Mouse (Mus musculus) hindbrain, embryonic 14.5 days (tissue): ENCODE data around the gene Knl1. TPM values are rescaled to one million over a fixed set of nuclear protein-coding genes. Genes with fewer than 3 reads are reported as not detected.
A peak's percentile ranks its signal among the peaks of the same experiment; 100 is the strongest.

Experiments
- ATAC-seq: fragments of 200-750 bp; cut with Nextera tagmentation; 2 replicates; pipeline ENCODE4 v1.8.0; 2017; ENCODE audit warnings: moderate number of reproducible peaks, mild to moderate bottlenecking, moderate TSS enrichment, moderate library complexity; ENCODE audit not compliant: low FRiP score
- DNase-seq: peaks from one replicate; pipeline ENCODE4 v3.0.0-alpha.2; 2015; ENCODE audit warnings: low spot score
- H3K27ac ChIP-seq: fragments of 300-500 bp; sonication (generic); 2 replicates; pipeline ENCODE4 v1.5.1; 2014; ENCODE audit warnings: mild to moderate bottlenecking, moderate library complexity
- H3K27me3 ChIP-seq: fragments of 300-500 bp; sonication (generic); 2 replicates; pipeline ENCODE4 v1.6.1; 2014; ENCODE audit warnings: mild to moderate bottlenecking, low read length, mixed read lengths; ENCODE audit not compliant: control insufficient read depth, insufficient read depth
- H3K36me3 ChIP-seq: fragments of 300-500 bp; sonication (generic); replicated peaks from 2 replicates; pipeline ENCODE4 v1.6.1; 2014; ENCODE audit not compliant: control insufficient read depth, insufficient read depth
- H3K4me1 ChIP-seq: fragments of 300-500 bp; sonication (generic); replicated peaks from 2 replicates; pipeline ENCODE4 v1.6.1; 2014; ENCODE audit warnings: antibody characterized with exemption, low read length, mixed read lengths; ENCODE audit not compliant: control insufficient read depth, insufficient read depth
- H3K4me2 ChIP-seq: fragments of 300-500 bp; sonication (generic); replicated peaks from 2 replicates; pipeline ENCODE4 v1.6.1; 2014; ENCODE audit warnings: mild to moderate bottlenecking, moderate library complexity
- H3K4me3 ChIP-seq: fragments of 300-500 bp; sonication (generic); replicated peaks from 2 replicates; pipeline ENCODE4 v1.5.1; 2014; ENCODE audit warnings: mild to moderate bottlenecking, low read length
- H3K9ac ChIP-seq: fragments of 300-500 bp; sonication (generic); 2 replicates; pipeline ENCODE4 v1.6.1; 2014
- H3K9me3 ChIP-seq: fragments of 300-500 bp; sonication (generic); 2 replicates; pipeline ENCODE4 v1.6.1; 2016; ENCODE audit warnings: low read length; ENCODE audit not compliant: control insufficient read depth
- WGBS: fragments of 180-500 bp; shearing (Covaris S2); extraction: QIAGEN DNeasy Blood & Tissue Kit; methylation state at CpG from one replicate; pipeline ENCODE4 v1.1.7; 2014; 5-methylcytosine and 5-hydroxymethylcytosine counted together
- polyA plus RNA-seq: library from polyadenylated mRNA; unstranded; fragments of >200 nt; fragmentation: Nextera tagmentation; extraction: Ambion mirVana; gene quantifications from 2 replicates; pipeline ENCODE4 v1.2.1, GENCODE M21; 2014

Knl1 gene
- polyA plus RNA-seq, 1 experiment from 2014 or later = 6.6 TPM

GRCm38 (mm10) chr2:119017647-119018046 lies 29.3 kb upstream of the Knl1 start:
- no peak overlapping the region for H3K9ac ChIP-seq
- no peak for ATAC-seq
- peaks cover 41% of the 10 kb centered on the region for H3K36me3 ChIP-seq

DNA sequence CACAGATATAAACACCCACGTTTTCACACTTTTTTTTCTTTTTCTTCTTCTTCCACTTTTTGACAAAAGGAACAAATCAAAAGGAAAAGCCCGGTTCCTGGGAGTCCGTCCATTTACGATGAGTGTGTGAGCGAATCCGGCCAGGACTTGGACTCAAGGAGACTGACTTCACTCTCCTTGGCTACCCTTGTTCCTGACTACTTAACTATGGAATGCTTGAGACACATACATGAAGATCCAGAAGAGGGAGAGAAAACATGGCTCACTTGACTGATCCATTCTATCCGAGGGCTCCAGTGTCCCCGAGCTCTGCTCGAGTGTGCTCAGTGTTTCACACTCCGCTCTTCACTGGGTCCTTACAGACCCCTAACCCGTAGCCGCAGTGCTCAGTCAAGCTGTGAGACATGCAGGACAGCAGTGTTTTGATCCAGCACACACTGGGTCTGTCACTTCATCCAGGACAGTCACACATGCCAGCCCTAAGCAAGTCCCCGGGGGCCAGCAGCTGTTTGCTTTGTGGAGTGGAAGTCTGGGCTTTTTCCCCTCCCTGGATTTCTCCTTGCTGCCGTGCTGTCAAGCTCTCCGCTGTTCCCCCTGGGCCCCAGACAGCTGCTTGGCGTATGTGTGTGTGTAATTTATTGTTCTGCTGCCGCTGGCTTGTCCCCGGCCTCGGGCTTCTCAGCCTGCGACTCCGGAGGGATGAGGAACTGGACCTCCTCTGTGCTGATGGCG lies 28.4 kb upstream of the Knl1 start:
- H3K4me2 ChIP-seq = peak overlapping the region; percentile 34
- H3K9ac ChIP-seq = peak overlapping the region; percentile 25; the same call in 1 of the 2 replicates
- WGBS = 52% methylated on average over 22 of the region's 22 CpGs
- peaks cover 9% of the 10 kb centered on the region for H3K4me1 ChIP-seq
- peaks cover 41% of the 10 kb centered on the region for H3K36me3 ChIP-seq
- no peak overlapping the region for H3K4me3 ChIP-seq
- peak; percentile 71 for ATAC-seq
- no peaks in the 10 kb centered on the region for H3K27me3 ChIP-seq
- peaks cover 2% of the 10 kb centered on the region; the same call in 1 of the 2 replicates for H3K9me3 ChIP-seq
- peak overlapping the region; percentile 77 for H3K27ac ChIP-seq
- DNase-seq = peak; percentile 53

More at GRCm38 (mm10) chr2:119017647-119018046, 29.3 kb upstream of the Knl1 start:
- WGBS = 96% methylated on average over 3 of the region's 3 CpGs
- H3K9me3 ChIP-seq = peaks cover 2% of the 10 kb centered on the region; the same call in 1 of the 2 replicates
- no peak overlapping the region for H3K4me3 ChIP-seq
- H3K27me3 ChIP-seq = no peaks in the 10 kb centered on the region
- no peak overlapping the region for H3K27ac ChIP-seq
- H3K4me2 ChIP-seq = no peak overlapping the region
- peaks cover 9% of the 10 kb centered on the region for H3K4me1 ChIP-seq
- no peak for DNase-seq

- DNase-seq = peak; percentile 60
- ATAC-seq = peak; percentile 73; the same call in 1 of the 2 replicates
- H3K4me1 ChIP-seq = peaks cover 9% of the 10 kb centered on the region
- peaks cover 41% of the 10 kb centered on the region for H3K36me3 ChIP-seq
- no peaks in the 10 kb centered on the region for H3K27me3 ChIP-seq
- H3K9ac ChIP-seq = peak overlapping the region; percentile 25; the same call in 1 of the 2 replicates
- peaks cover 2% of the 10 kb centered on the region; the same call in 1 of the 2 replicates for H3K9me3 ChIP-seq
- H3K27ac ChIP-seq = peak overlapping the region; percentile 77
- H3K4me2 ChIP-seq = peak overlapping the region; percentile 34
- H3K4me3 ChIP-seq = no peak overlapping the region
- WGBS = 14% methylated on average over 5 of the region's 5 CpGs
Observed at GRCm38 (mm10) chr2:119019131-119019530, 27.8 kb upstream of the Knl1 start.

GRCm38 (mm10) chr2:119019538-119019937 lies 27.4 kb upstream of the Knl1 start:
- Histone ChIP-seq H3K27me3 (no peaks in the 10 kb centered on the region), H3K9ac (no peak overlapping the region), H3K4me1 (peaks cover 9% of the 10 kb centered on the region), H3K9me3 (peaks cover 2% of the 10 kb centered on the region; the same call in 1 of the 2 replicates), H3K36me3 (peaks cover 41% of the 10 kb centered on the region), H3K27ac (peak overlapping the region; percentile 77), H3K4me3 (no peak overlapping the region), H3K4me2 (no peak overlapping the region)
- ATAC-seq (peak; percentile 31; the same call in 1 of the 2 replicates), DNase-seq (no peak)
- 55% methylated on average over 4 of the region's 4 CpGs for WGBS

GRCm38 (mm10) chr2:119023154-119023660 lies 23.7 kb upstream of the Knl1 start:
- no peak for ATAC-seq
- Histone ChIP-seq H3K4me1 (peaks cover 14% of the 10 kb centered on the region), H3K36me3 (peaks cover 38% of the 10 kb centered on the region), H3K9me3 (no peaks in the 10 kb centered on the region), H3K27me3 (no peaks in the 10 kb centered on the region), H3K9ac (no peak overlapping the region), H3K4me2 (no peak overlapping the region), H3K4me3 (no peak overlapping the region), H3K27ac (no peak overlapping the region)
- 95% methylated on average over 6 of the region's 6 CpGs for WGBS
- DNase-seq = no peak

DNA sequence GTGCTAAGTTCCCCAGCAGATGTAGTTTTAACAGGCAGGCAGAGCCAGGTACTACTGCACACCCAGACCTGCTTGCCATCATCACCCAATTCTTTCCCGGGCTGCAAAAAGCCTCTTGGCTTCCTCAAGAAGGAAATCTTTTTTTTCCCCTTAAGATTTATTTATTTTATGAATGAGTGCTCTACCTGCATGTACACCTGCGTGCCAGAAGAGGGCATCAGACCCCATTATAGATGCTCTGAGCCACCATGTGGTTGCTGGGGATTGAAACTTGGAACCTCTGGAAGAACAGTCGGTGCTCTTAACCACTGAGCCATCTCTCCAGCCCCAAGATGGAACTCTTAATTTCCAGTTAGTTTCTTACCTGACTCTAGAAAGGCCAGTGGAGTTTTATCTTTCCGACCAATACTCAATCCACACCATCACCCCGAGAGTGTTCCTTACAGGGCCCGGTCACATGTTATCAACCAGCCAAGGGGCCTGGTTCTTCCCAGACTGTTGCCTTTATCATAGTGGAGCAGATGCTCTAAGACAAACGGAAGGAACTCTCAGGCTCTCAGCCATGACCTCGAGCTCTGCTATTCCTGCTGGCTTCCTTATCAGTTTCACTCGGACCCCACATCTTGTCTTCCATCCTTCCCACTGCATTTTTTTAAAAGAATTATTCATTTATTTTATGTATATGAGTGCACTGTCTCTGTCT lies 22.2 kb upstream of the Knl1 start:
- H3K4me2 ChIP-seq = no peak overlapping the region
- H3K36me3 ChIP-seq = peaks cover 32% of the 10 kb centered on the region
- H3K9ac ChIP-seq = no peak overlapping the region
- no peaks in the 10 kb centered on the region for H3K9me3 ChIP-seq
- no peak overlapping the region for H3K4me3 ChIP-seq
- no peak overlapping the region for H3K27ac ChIP-seq
- WGBS = 80% methylated on average over 9 of the region's 9 CpGs
- no peaks in the 10 kb centered on the region for H3K27me3 ChIP-seq
- DNase-seq (no peak), ATAC-seq (no peak)
- peaks cover 16% of the 10 kb centered on the region for H3K4me1 ChIP-seq

- Histone ChIP-seq H3K9me3 (no peaks in the 10 kb centered on the region), H3K4me1 (peaks cover 17% of the 10 kb centered on the region), H3K4me2 (no peak overlapping the region), H3K27ac (no peak overlapping the region), H3K27me3 (no peaks in the 10 kb centered on the region), H3K36me3 (peaks cover 29% of the 10 kb centered on the region), H3K4me3 (no peak overlapping the region), H3K9ac (no peak overlapping the region)
- ATAC-seq (no peak), DNase-seq (no peak)
- WGBS = 85% methylated on average over 4 of the region's 4 CpGs
Observed at GRCm38 (mm10) chr2:119025239-119025616, 21.7 kb upstream of the Knl1 start.

DNA sequence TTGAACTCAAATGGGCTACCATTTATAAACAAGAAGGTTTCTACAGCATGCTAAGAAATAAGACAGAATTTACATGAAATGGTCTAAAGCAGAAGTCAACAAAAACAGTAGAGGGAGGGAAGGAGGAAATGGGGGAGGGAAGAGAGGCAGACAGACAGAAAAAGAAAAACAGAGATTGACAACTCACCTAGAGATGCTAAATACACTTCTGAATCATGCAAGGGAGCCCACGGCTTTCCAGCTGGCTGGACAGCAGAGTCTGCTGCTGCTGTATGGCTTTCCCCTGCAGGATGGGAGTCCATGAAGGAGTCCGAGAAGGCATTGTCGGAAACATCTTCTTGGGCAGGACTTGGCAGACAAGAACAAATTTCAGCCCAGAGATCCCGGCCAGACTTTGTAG lies 20.0 kb upstream of the Knl1 start:
- H3K9ac ChIP-seq = no peak overlapping the region
- no peaks in the 10 kb centered on the region for H3K9me3 ChIP-seq
- 96% methylated on average over 4 of the region's 4 CpGs for WGBS

GRCm38 (mm10) chr2:119028941-119029551 lies 17.9 kb upstream of the Knl1 start, which contains the start of gene Ccdc32:
Ccdc32 (minus strand) TSS chr2:119029393.
- Histone ChIP-seq H3K36me3 (peaks cover 8% of the 10 kb centered on the region), H3K9me3 (no peaks in the 10 kb centered on the region), H3K4me3 (peak within 1 kb of the TSS; percentile 68), H3K27me3 (no peaks in the 10 kb centered on the region), H3K4me2 (peak within 1 kb of the TSS; percentile 92), H3K27ac (no peak within 1 kb of the TSS), H3K4me1 (peaks cover 17% of the 10 kb centered on the region), H3K9ac (peak within 1 kb of the TSS; percentile 80)
- ATAC-seq = peak; percentile 96
- WGBS = 1% methylated on average over 28 of the region's 28 CpGs
- peak; percentile 97 for DNase-seq

More for the DNA sequence above, 20.0 kb upstream of the Knl1 start:
- DNase-seq (no peak), ATAC-seq (no peak)
- H3K4me1 ChIP-seq = peaks cover 17% of the 10 kb centered on the region
- no peak overlapping the region for H3K4me3 ChIP-seq
- H3K27me3 ChIP-seq = no peaks in the 10 kb centered on the region
- peaks cover 12% of the 10 kb centered on the region for H3K36me3 ChIP-seq
- H3K4me2 ChIP-seq = no peak overlapping the region
- no peak overlapping the region for H3K27ac ChIP-seq
